Mouse (Mus musculus): Measurements from ENCODE around the gene Slc39a8. TPM values are rescaled to one million over a fixed set of nuclear protein-coding genes. Genes with fewer than 3 reads are reported as not detected.

Slc39a8 gene
- total RNA-seq, 1 experiment: 3.3 TPM

DNA sequence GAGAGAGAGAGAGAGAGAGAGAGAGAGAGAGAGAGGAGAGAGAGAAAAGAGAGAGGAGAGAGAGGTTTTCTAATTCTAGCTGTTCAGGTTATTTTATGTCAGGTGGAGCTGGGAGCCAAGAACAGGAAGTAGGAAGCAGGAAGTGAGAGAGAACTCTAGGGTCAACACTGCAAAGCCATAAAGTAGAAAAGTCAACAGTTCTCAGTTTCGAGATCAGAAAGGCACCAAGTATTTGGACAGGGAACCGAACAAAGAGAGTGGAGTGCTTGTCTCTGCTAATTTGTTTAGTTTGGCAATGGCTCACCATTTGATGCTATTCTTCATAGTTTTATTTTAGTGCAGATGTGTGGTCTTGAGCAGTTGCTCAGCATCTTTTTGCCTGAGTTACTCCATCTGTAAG, 26.5 kb downstream of the Slc39a8 start:
- Histone ChIP-seq H3K27ac (ENCODE audit: insufficient read depth, low read depth, low read length, poor library complexity, severe bottlenecking) (no peak overlapping the region), H3K36me3 (ENCODE audit: control insufficient read depth, insufficient read depth, low read length, poor library complexity, severe bottlenecking) (no peaks in the 10 kb centered on the region), H3K9ac (ENCODE audit: insufficient read depth, low read depth, low read length, poor library complexity, severe bottlenecking) (no peak overlapping the region), H3K4me1 (ENCODE audit: control insufficient read depth in 2 of 2, insufficient read depth in 2 of 2, low read length in 2 of 2, poor library complexity in 1 of 2) (no peaks in the 10 kb centered on the region), H3K4me3 (ENCODE audit: insufficient read depth in 1 of 2, low read depth in 1 of 2, low read length in 2 of 2, poor library complexity in 1 of 2, severe bottlenecking in 1 of 2) (no peak overlapping the region), H3K9me3 (ENCODE audit: control insufficient read depth, insufficient read depth, low read depth, low read length) (no peaks in the 10 kb centered on the region)
- DNase-seq (ENCODE audit: low read depth, low spot score): no peak
- in situ Hi-C loops (cut with MboI; ENCODE audit: low sequenced_read_pairs in 2 of 2, unreplicated experiment in 2 of 2): no loop called here
- TF ChIP-seq CHD2 (IDR thresholded peaks at IDR 0.05; ENCODE audit: low read depth, low read length): no peak
- no peak for TF ChIP-seq HCFC1 (IDR thresholded peaks at IDR 0.05; ENCODE audit: borderline replicate concordance, insufficient read depth, low read length)
- no peak for TF ChIP-seq ZNF384 (IDR thresholded peaks at IDR 0.05; ENCODE audit: low read depth, low read length)
- TF ChIP-seq MAFK (IDR thresholded peaks at IDR 0.05; ENCODE audit: insufficient read depth, low read depth, low read length): no peak
- no peak for TF ChIP-seq ZC3H11A (IDR thresholded peaks at IDR 0.05; ENCODE audit: borderline replicate concordance, low read depth, low read length)

DNA sequence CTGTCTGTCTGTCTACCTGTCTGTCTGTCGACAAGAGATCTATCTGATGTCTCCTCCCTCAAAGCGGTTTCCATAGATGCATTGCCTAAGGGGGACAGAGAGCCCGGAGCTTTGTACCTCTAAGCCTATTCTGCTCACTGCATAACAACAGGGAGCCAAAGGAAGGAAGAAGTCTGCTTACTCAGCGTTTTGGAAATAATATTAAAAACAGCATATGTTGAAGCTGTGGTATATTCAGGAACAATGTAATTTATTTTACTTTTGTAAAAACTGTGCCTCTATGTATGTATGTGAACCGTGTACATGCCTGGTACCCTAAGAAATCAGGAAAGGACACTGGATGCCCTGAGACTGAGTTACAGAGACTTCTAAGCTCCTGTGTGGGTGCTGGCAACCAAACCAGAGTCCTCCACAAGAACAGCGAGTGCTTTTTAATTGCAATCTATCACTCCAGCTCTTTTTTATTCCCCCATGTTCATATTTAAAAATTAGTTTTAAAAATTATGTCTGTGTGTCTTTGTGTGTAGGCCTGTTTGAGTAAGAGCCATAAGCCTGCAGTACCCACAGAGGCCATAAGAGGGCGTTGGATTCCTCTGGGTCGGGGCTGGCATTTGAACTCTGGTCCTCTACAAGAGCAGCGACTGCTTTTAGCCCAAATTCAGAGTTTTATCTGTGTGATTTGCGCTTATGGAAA, 28.7 kb downstream of the Slc39a8 start:
- Histone ChIP-seq H3K27ac (ENCODE audit: insufficient read depth, low read depth, low read length, poor library complexity, severe bottlenecking) (no peak overlapping the region), H3K4me3 (ENCODE audit: insufficient read depth in 1 of 2, low read depth in 1 of 2, low read length in 2 of 2, poor library complexity in 1 of 2, severe bottlenecking in 1 of 2) (peak overlapping the region in 1 of 2 experiments; percentile 15; a peak in 1 of 4 replicates), H3K36me3 (ENCODE audit: control insufficient read depth, insufficient read depth, low read length, poor library complexity, severe bottlenecking) (no peaks in the 10 kb centered on the region), H3K9me3 (ENCODE audit: control insufficient read depth, insufficient read depth, low read depth, low read length) (no peaks in the 10 kb centered on the region), H3K9ac (ENCODE audit: insufficient read depth, low read depth, low read length, poor library complexity, severe bottlenecking) (no peak overlapping the region), H3K4me1 (ENCODE audit: control insufficient read depth in 2 of 2, insufficient read depth in 2 of 2, low read length in 2 of 2, poor library complexity in 1 of 2) (no peaks in the 10 kb centered on the region)
- in situ Hi-C loops (cut with MboI; ENCODE audit: low sequenced_read_pairs in 2 of 2, unreplicated experiment in 2 of 2): no loop called here
- DNase-seq (ENCODE audit: low read depth, low spot score): peak; percentile 33
- TF ChIP-seq ZNF384 (IDR thresholded peaks at IDR 0.05; ENCODE audit: low read depth, low read length): no peak
- TF ChIP-seq MAFK (IDR thresholded peaks at IDR 0.05; ENCODE audit: insufficient read depth, low read depth, low read length): peak; percentile 88

DNA sequence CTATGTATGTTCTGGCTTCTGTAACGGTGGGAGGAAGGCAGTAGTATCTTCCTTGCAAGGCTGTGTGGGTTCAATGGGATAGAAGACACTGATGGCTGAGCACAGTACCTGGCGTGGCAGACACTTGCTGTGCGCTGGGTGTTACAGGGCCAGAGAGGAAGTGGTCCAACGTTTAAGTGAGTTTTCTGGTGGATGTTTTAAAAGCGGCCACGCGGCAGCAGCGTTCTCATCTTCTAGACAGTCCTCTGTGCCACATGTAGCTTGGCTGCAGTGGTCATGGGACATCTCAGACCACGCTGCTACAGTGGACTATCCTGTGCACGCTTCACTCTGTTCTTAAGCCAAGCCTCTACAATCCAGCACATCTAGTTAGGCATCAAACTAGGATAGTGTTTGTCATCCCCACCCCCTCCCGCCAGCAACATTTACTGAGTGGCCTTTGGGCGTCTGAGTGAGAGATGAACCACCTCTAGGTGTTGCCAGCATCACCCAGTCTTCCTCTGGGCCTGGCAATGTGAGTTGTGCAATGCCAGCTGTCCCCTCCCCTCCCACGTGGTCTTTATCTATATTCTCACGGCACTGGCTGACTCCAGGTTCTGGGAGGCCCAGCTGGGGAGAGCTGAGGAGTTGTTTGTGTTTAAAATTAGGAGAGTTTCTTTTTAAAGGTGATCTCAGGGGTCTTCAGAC, 29.4 kb downstream of the Slc39a8 start:
- in situ Hi-C loops (cut with MboI; ENCODE audit: low sequenced_read_pairs in 2 of 2, unreplicated experiment in 2 of 2): no loop called here
- TF ChIP-seq ZC3H11A (IDR thresholded peaks at IDR 0.05; ENCODE audit: borderline replicate concordance, low read depth, low read length) (no peak), ZNF384 (IDR thresholded peaks at IDR 0.05; ENCODE audit: low read depth, low read length) (no peak), HCFC1 (IDR thresholded peaks at IDR 0.05; ENCODE audit: borderline replicate concordance, insufficient read depth, low read length) (no peak), CHD2 (IDR thresholded peaks at IDR 0.05; ENCODE audit: low read depth, low read length) (no peak), MAFK (IDR thresholded peaks at IDR 0.05; ENCODE audit: insufficient read depth, low read depth, low read length) (no peak)
- Histone ChIP-seq H3K27ac (ENCODE audit: insufficient read depth, low read depth, low read length, poor library complexity, severe bottlenecking) (no peak overlapping the region), H3K9me3 (ENCODE audit: control insufficient read depth, insufficient read depth, low read depth, low read length) (no peaks in the 10 kb centered on the region), H3K4me1 (ENCODE audit: control insufficient read depth in 2 of 2, insufficient read depth in 2 of 2, low read length in 2 of 2, poor library complexity in 1 of 2) (no peaks in the 10 kb centered on the region), H3K9ac (ENCODE audit: insufficient read depth, low read depth, low read length, poor library complexity, severe bottlenecking) (no peak overlapping the region), H3K4me3 (ENCODE audit: insufficient read depth in 1 of 2, low read depth in 1 of 2, low read length in 2 of 2, poor library complexity in 1 of 2, severe bottlenecking in 1 of 2) (peak overlapping the region in 1 of 2 experiments; percentile 15; a peak in 1 of 4 replicates), H3K36me3 (ENCODE audit: control insufficient read depth, insufficient read depth, low read length, poor library complexity, severe bottlenecking) (no peaks in the 10 kb centered on the region)
- no peak for DNase-seq (ENCODE audit: low read depth, low spot score)

DNA sequence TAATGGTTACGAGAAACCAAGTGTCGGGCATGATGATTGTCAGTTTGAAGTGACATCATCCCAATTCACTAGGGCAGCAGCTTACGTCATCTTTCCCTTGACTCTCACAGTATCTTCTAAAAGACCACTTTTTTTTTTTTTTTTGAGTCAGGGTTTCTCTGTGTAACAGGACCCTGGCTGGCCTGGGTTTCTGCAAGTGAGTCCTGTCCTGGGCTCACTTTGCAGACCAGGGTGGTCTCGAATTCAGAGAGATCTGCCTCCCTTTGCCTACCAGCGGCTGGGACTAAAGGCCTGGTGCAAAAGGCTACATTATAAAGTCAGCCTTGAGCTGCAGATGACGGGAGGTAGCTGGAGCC, 29.9 kb downstream of the Slc39a8 start:
- Histone ChIP-seq H3K9me3 (ENCODE audit: control insufficient read depth, insufficient read depth, low read depth, low read length) (no peaks in the 10 kb centered on the region), H3K9ac (ENCODE audit: insufficient read depth, low read depth, low read length, poor library complexity, severe bottlenecking) (no peak overlapping the region), H3K36me3 (ENCODE audit: control insufficient read depth, insufficient read depth, low read length, poor library complexity, severe bottlenecking) (no peaks in the 10 kb centered on the region), H3K4me3 (ENCODE audit: insufficient read depth in 1 of 2, low read depth in 1 of 2, low read length in 2 of 2, poor library complexity in 1 of 2, severe bottlenecking in 1 of 2) (no peak overlapping the region), H3K4me1 (ENCODE audit: control insufficient read depth in 2 of 2, insufficient read depth in 2 of 2, low read length in 2 of 2, poor library complexity in 1 of 2) (no peaks in the 10 kb centered on the region), H3K27ac (ENCODE audit: insufficient read depth, low read depth, low read length, poor library complexity, severe bottlenecking) (no peak overlapping the region)
- TF ChIP-seq ZNF384 (IDR thresholded peaks at IDR 0.05; ENCODE audit: low read depth, low read length): no peak
- TF ChIP-seq HCFC1 (IDR thresholded peaks at IDR 0.05; ENCODE audit: borderline replicate concordance, insufficient read depth, low read length): no peak
- TF ChIP-seq MAFK (IDR thresholded peaks at IDR 0.05; ENCODE audit: insufficient read depth, low read depth, low read length): no peak
- no peak for TF ChIP-seq CHD2 (IDR thresholded peaks at IDR 0.05; ENCODE audit: low read depth, low read length)
- no peak for TF ChIP-seq ZC3H11A (IDR thresholded peaks at IDR 0.05; ENCODE audit: borderline replicate concordance, low read depth, low read length)
- no peak for DNase-seq (ENCODE audit: low read depth, low spot score)
- in situ Hi-C loops (cut with MboI; ENCODE audit: low sequenced_read_pairs in 2 of 2, unreplicated experiment in 2 of 2): no loop called here
